Mouse (Mus musculus): ENCODE measurements around the gene Gm9958. TPM values are rescaled to one million over a fixed set of nuclear protein-coding genes. Genes with fewer than 3 reads are reported as not detected.

Gene Gm9958
- total RNA-seq, 2 experiments from 2014 or later, result 1.1 to 1.3 TPM

GRCm38 (mm10) chr5:90393764-90394163, 26.8 kb downstream of the Gm9958 start:
- no peak for DNase-seq (ENCODE audit: extremely low spot score in 1 of 2, low spot score in 2 of 2)
- intact Hi-C loops (cut with DNase I), result no loop called here

DNA sequence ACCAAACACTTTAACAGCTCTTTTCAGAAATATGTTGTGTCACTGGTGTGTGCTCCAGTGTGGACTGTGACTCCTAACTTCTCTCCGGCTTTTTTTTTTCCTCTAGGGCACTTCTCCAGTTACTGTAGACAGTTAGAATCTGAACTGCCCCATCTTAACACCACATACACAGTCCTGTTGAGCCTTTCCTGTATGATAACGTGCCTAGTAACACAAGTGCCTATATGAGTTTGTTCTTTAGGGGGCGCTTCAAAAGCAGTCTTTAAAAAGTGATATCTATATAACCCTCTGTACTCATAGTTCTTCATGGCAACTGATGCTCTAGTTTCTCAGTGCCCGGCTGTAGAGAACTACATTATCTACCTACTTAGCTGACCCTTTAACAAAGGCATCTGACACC, 27.3 kb downstream of the Gm9958 start:
- intact Hi-C loops (cut with DNase I), result no loop called here
- DNase-seq (ENCODE audit: extremely low spot score in 1 of 2, low spot score in 2 of 2), result no peak

- intact Hi-C loops (cut with DNase I), result no loop called here
- DNase-seq (ENCODE audit: extremely low spot score in 1 of 2, low spot score in 2 of 2), result peak in 1 of 2 experiments; percentile 38
Measured at GRCm38 (mm10) chr5:90396817-90397216, 29.8 kb downstream of the Gm9958 start.

- intact Hi-C loops (cut with DNase I), result loop anchor here (2.0 to 5.0 kb wide), 3 partner anchors 92 to 247 kb away; no protein-coding TSS in a partner anchor
Measured at GRCm38 (mm10) chr5:90405210-90405609, 38.2 kb downstream of the Gm9958 start.

DNA sequence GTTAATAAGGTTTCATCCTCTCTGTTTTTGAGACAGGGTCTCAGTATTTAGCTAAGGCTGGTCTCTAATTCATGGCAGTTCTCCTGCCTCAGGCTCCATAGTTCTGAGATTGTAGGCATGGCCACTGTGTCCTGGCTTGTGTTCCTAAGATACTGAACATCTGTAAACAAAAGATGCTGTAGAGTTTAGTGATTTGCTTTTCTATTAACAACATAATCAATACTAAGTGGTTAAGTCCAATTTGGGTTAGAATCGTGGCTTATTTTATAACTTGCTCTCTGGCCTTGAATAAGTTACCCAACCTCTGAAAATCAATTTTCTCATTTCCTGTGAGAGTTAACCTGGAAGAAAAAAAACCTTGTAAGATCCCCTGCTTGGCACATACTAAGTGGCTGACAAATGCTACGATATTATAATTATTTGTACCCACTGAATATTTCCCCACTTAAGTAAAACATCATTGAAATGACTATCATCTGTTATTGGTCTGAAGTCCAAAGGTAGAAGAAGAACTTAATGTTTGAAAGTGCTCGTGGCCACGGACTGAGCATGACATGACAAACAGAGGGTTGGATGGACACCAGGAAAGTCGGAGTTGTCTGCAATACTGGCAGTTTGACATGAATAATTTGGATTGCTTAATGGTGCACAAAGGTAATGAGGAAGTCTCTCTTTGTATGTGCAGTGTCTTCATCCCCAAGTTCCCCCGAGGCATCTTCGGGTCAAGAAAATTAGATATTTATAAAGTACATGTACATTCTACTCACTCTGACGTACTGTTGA, 47.3 kb downstream of the Gm9958 start:
- no peak for DNase-seq (ENCODE audit: extremely low spot score in 1 of 2, low spot score in 2 of 2)
- intact Hi-C loops (cut with DNase I), result no loop called here

More at GRCm38 (mm10) chr5:90405210-90405609, 38.2 kb downstream of the Gm9958 start:
- peak; percentile 38 to 72 for DNase-seq (ENCODE audit: extremely low spot score in 1 of 2, low spot score in 2 of 2)

DNA sequence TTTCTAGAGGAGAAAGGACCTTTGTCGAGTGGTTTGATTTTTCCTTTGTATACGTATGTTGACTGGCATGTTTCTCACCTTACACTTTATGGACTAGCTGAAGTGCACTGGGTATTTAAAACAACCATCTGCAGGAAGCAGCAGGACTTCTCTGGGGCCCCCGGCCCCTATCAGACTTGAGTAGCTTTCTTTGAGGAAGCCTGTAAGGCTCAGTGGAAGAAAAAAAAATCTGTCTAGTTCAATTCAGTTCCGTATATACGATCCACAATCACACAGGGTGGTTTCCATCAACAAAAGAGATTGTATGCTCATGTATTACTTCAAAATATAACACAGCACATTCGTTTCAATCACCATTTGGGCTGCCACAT, 47.9 kb downstream of the Gm9958 start:
- intact Hi-C loops (cut with DNase I), result no loop called here
- DNase-seq (ENCODE audit: extremely low spot score in 1 of 2, low spot score in 2 of 2), result no peak

Other genes starting within 250 kb of the Gm9958 start
- gene Cox18, start 143.2 kb upstream of the Gm9958 start, total RNA-seq (2021), result 10 to 100 TPM; 26.5 to 31.3 TPM
- gene Ankrd17, start 627 bp upstream of the Gm9958 start, total RNA-seq (2021), result 100 to 1,000 TPM; 108 TPM
- gene Alb, start 93.7 kb downstream of the Gm9958 start, total RNA-seq (2021), result under 1 TPM in 1 of 2 experiments, not detected in 1; 0.28 TPM
- under 1 TPM in 1 of 2 experiments, not detected in 1; 0.20 TPM for gene Afp, start 123.5 kb downstream of the Gm9958 start, total RNA-seq (2021)
- not detected for gene Afm, start 151.7 kb downstream of the Gm9958 start, total RNA-seq (2021)
- 1 to 10 TPM in 1 of 2 experiments, under 1 TPM in 1; 0.89 to 1.1 TPM for gene 5830473C10Rik, start 193.9 kb downstream of the Gm9958 start, total RNA-seq (2021)

All from left cerebral cortex, postnatal 10 days (tissue).